In the genomic region with DNA sequence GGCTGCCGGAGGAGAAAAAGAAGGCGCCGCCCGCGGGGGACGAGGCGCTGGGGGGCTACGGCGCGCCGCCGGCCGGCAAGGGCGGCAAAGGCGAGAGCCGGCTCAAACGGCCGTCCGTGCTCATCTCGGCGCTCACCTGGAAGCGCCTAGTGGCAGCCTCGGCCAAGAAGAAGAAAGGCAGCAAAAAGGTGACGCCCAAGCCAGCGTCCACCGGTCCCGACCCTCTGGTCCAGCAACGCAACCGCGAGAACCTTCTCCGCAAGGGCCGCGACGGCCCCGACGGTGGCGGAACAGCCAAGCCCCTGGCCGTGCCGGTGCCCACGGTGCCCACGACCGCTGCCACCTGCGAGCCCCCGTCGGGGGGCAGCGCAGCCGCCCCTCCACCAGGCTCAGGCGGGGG, we compare ENCODE assay signal across 8 mouse cellular contexts. TPM values are rescaled to one million over a fixed set of nuclear protein-coding genes. Genes with fewer than 3 reads are reported as not detected.
DNase-seq lines count a peak whose midpoint lies in the region; ATAC-seq and TF ChIP-seq lines count a peak whose summit lies in the region.

No protein-coding gene starts in this region.

- no peaks in the 10 kb centered on the region for H3K9me3 ChIP-seq in heart, embryonic 14.5 days (ENCODE audit: control insufficient read depth, low read length)
- H3K9me3 ChIP-seq in ES-Bruce4 (replicated peaks; ENCODE audit: control insufficient read depth, insufficient read depth, low read length, poor library complexity, severe bottlenecking), result no peaks in the 10 kb centered on the region
- no peaks in the 10 kb centered on the region for H3K9me3 ChIP-seq in embryonic facial prominence, embryonic 15.5 days (replicated peaks)
- no peaks in the 10 kb centered on the region for H3K9me3 ChIP-seq in limb, embryonic 11.5 days (ENCODE audit: control insufficient read depth, low read length)
- H3K9me3 ChIP-seq in stomach, embryonic 14.5 days (ENCODE audit: control insufficient read depth, low read depth, low read length), result no peaks in the 10 kb centered on the region

- peak overlapping the region; percentile 53 to 58 for H3K4me3 ChIP-seq in heart, embryonic 14.5 days (ENCODE audit: control insufficient read depth in 1 of 2, insufficient read depth in 1 of 2, low read depth in 1 of 2, low read length in 2 of 2)
- H3K4me3 ChIP-seq in ES-Bruce4 (ENCODE audit: low read depth, low read length), result peak overlapping the region; percentile 69
- H3K4me3 ChIP-seq in embryonic facial prominence, embryonic 15.5 days (replicated peaks), result peak overlapping the region; percentile 65
- H3K4me3 ChIP-seq in limb, embryonic 11.5 days (ENCODE audit: low read depth, low read length), result peak overlapping the region; percentile 47
- peak overlapping the region; percentile 40 for H3K4me3 ChIP-seq in stomach, embryonic 14.5 days (ENCODE audit: low read depth, low read length)

- TF ChIP-seq CTCF in ES-Bruce4 (IDR thresholded peaks at IDR 0.05; ENCODE audit: low read depth, low read length), result no peak

- no peak for TF ChIP-seq EP300 in ES-Bruce4 (IDR thresholded peaks at IDR 0.05; ENCODE audit: insufficient read depth, low read depth, low read length)

- peak overlapping the region; percentile 25; the same call in 1 of the 2 replicates for H3K9ac ChIP-seq in heart, embryonic 14.5 days (ENCODE audit: low read length)
- peak overlapping the region; percentile 69 for H3K9ac ChIP-seq in ES-Bruce4 (ENCODE audit: low read depth, poor library complexity, severe bottlenecking)
- H3K9ac ChIP-seq in embryonic facial prominence, embryonic 15.5 days, result peak overlapping the region; percentile 27
- peak overlapping the region; percentile 53 for H3K9ac ChIP-seq in limb, embryonic 11.5 days (ENCODE audit: low read length)
- no peak overlapping the region for H3K9ac ChIP-seq in stomach, embryonic 14.5 days (replicated peaks; ENCODE audit: low read depth, low read length)

- no peaks in the 10 kb centered on the region for H3K36me3 ChIP-seq in heart, embryonic 14.5 days (ENCODE audit: control insufficient read depth, insufficient read depth, low read length)
- no peaks in the 10 kb centered on the region for H3K36me3 ChIP-seq in ES-Bruce4 (ENCODE audit: control insufficient read depth, insufficient read depth, low read length, poor library complexity, severe bottlenecking)
- H3K36me3 ChIP-seq in embryonic facial prominence, embryonic 15.5 days, result no peaks in the 10 kb centered on the region
- no peaks in the 10 kb centered on the region for H3K36me3 ChIP-seq in limb, embryonic 11.5 days (ENCODE audit: control insufficient read depth, insufficient read depth, low read length)
- H3K36me3 ChIP-seq in stomach, embryonic 14.5 days (ENCODE audit: control insufficient read depth, insufficient read depth, low read length), result no peaks in the 10 kb centered on the region

- under 1% methylated on average over 47 of the region's 48 CpGs for WGBS in heart, embryonic 14.5 days
- WGBS in embryonic facial prominence, embryonic 15.5 days, result 1% methylated on average over 35 of the region's 48 CpGs
- 1% methylated on average over 44 of the region's 48 CpGs for WGBS in limb, embryonic 11.5 days
- WGBS in stomach, embryonic 14.5 days, result 0% methylated on average over 41 of the region's 48 CpGs

- DNase-seq in heart, adult 18-20 months, result no peak
- DNase-seq in limb, embryonic 11.5 days (ENCODE audit: low spot score), result no peak
- DNase-seq in frontal cortex, postnatal 36 days (ENCODE audit: low spot score in 2 of 2), result no peak
- no peak for DNase-seq in thymus, postnatal 0 days (ENCODE audit: low spot score)

- no peak for ATAC-seq in heart, embryonic 14.5 days (ENCODE audit: insufficient number of reproducible peaks, insufficient read depth, low FRiP score, low read depth)
- ATAC-seq in embryonic facial prominence, embryonic 15.5 days (ENCODE audit: insufficient number of reproducible peaks, low FRiP score, low TSS enrichment, low read depth), result no peak
- ATAC-seq in limb, embryonic 11.5 days (ENCODE audit: insufficient number of reproducible peaks, low FRiP score, low TSS enrichment, low read depth), result no peak
- peak; percentile 7; the same call in 1 of the 2 replicates for ATAC-seq in stomach, embryonic 14.5 days (ENCODE audit: insufficient number of reproducible peaks, insufficient read depth, low FRiP score, low read depth)

- peaks cover 100% of the 10 kb centered on the region for H3K27me3 ChIP-seq in heart, embryonic 14.5 days (ENCODE audit: control insufficient read depth, insufficient read depth, low read length)
- peaks cover 15% of the 10 kb centered on the region for H3K27me3 ChIP-seq in ES-Bruce4 (ENCODE audit: control insufficient read depth, insufficient read depth, low read length, poor library complexity, severe bottlenecking)
- peaks cover 95% of the 10 kb centered on the region for H3K27me3 ChIP-seq in embryonic facial prominence, embryonic 15.5 days
- peaks cover 79% of the 10 kb centered on the region for H3K27me3 ChIP-seq in limb, embryonic 11.5 days (ENCODE audit: control insufficient read depth, insufficient read depth, low read length)
- H3K27me3 ChIP-seq in stomach, embryonic 14.5 days (ENCODE audit: control insufficient read depth, insufficient read depth, low read length), result peaks cover 70% of the 10 kb centered on the region

- TF ChIP-seq POLR2A in ES-Bruce4 (IDR thresholded peaks at IDR 0.05; ENCODE audit: insufficient read depth, low read length), result no peak

- H3K27ac ChIP-seq in heart, embryonic 14.5 days (replicated peaks in 1 of 2; ENCODE audit: control insufficient read depth in 1 of 2, insufficient read depth in 1 of 2, low read depth in 2 of 2, low read length in 2 of 2), result no peak overlapping the region
- no peak overlapping the region for H3K27ac ChIP-seq in ES-Bruce4 (ENCODE audit: insufficient read depth, low read length)
- H3K27ac ChIP-seq in embryonic facial prominence, embryonic 15.5 days (replicated peaks), result no peak overlapping the region
- no peak overlapping the region for H3K27ac ChIP-seq in limb, embryonic 11.5 days (replicated peaks; ENCODE audit: low read depth, low read length)
- no peak overlapping the region for H3K27ac ChIP-seq in stomach, embryonic 14.5 days (ENCODE audit: low read length)

- peak overlapping the region; percentile 95 for H3K4me2 ChIP-seq in heart, embryonic 14.5 days (ENCODE audit: low read length)
- peak overlapping the region; percentile 99 for H3K4me2 ChIP-seq in embryonic facial prominence, embryonic 15.5 days (replicated peaks)
- peak overlapping the region; percentile 98 for H3K4me2 ChIP-seq in limb, embryonic 11.5 days (ENCODE audit: low read depth, severe bottlenecking)
- H3K4me2 ChIP-seq in stomach, embryonic 14.5 days (replicated peaks; ENCODE audit: low read depth, low read length), result peak overlapping the region; percentile 80

- H3K4me1 ChIP-seq in heart, embryonic 14.5 days (ENCODE audit: control insufficient read depth in 2 of 2, insufficient read depth in 2 of 2, low read length in 2 of 2), result peaks cover 10 to 17% of the 10 kb centered on the region in 2 experiments
- H3K4me1 ChIP-seq in ES-Bruce4 (ENCODE audit: control insufficient read depth, insufficient read depth, low read length), result peaks cover 5% of the 10 kb centered on the region
- H3K4me1 ChIP-seq in embryonic facial prominence, embryonic 15.5 days, result peaks cover 41% of the 10 kb centered on the region
- H3K4me1 ChIP-seq in limb, embryonic 11.5 days (ENCODE audit: control insufficient read depth, insufficient read depth, low read length), result peaks cover 11% of the 10 kb centered on the region
- peaks cover 22% of the 10 kb centered on the region for H3K4me1 ChIP-seq in stomach, embryonic 14.5 days (ENCODE audit: control insufficient read depth, insufficient read depth, low read length)

RNA-seq across cellular contexts. Expression of a gene that starts 0.4 kb away (rescaled TPM):
- polyA plus RNA-seq in heart, embryonic 14.5 days (2014; fragmentation: Nextera tagmentation; extraction: Ambion mirVana), result 0.11 TPM in 1 of 2 replicates, not detected in the other
- not detected for total RNA-seq in heart, adult 18-20 months (2021)
- 0.28 and 0.32 TPM in 2 replicates for polyA plus RNA-seq in ES-Bruce4 (2011; ENCODE audit: insufficient read depth, insufficient read length, low read depth, missing spikeins)
- 0.12 and 0.13 TPM in 2 replicates for polyA plus RNA-seq in embryonic facial prominence, embryonic 15.5 days (2015; fragmentation: Nextera tagmentation; extraction: Ambion mirVana)
- polyA plus RNA-seq in limb, embryonic 11.5 days (2014; fragmentation: Nextera tagmentation; extraction: Ambion mirVana), result not detected in 2 replicates
- polyA plus RNA-seq in stomach, embryonic 14.5 days (2014; fragmentation: Nextera tagmentation; extraction: Ambion mirVana), result 0.33 and 0.46 TPM in 2 replicates
- not detected in 2 replicates for polyA plus RNA-seq in thymus, postnatal 0 days (2015; fragmentation: Nextera tagmentation; extraction: Ambion mirVana)

RNA-seq across cellular contexts. Expression of a gene that starts 30.1 kb away (rescaled TPM):
- polyA plus RNA-seq in heart, embryonic 14.5 days (2014; fragmentation: Nextera tagmentation; extraction: Ambion mirVana), result 1.3 and 1.9 TPM in 2 replicates
- not detected for total RNA-seq in heart, adult 18-20 months (2021)
- not detected in 2 replicates for polyA plus RNA-seq in ES-Bruce4 (2011; ENCODE audit: insufficient read depth, insufficient read length, low read depth, missing spikeins)
- 0.24 and 0.43 TPM in 2 replicates for polyA plus RNA-seq in embryonic facial prominence, embryonic 15.5 days (2015; fragmentation: Nextera tagmentation; extraction: Ambion mirVana)
- not detected in 2 replicates for polyA plus RNA-seq in limb, embryonic 11.5 days (2014; fragmentation: Nextera tagmentation; extraction: Ambion mirVana)
- 1.2 TPM in 1 of 2 replicates, not detected in the other for polyA plus RNA-seq in stomach, embryonic 14.5 days (2014; fragmentation: Nextera tagmentation; extraction: Ambion mirVana)
- polyA plus RNA-seq in thymus, postnatal 0 days (2015; fragmentation: Nextera tagmentation; extraction: Ambion mirVana), result not detected in 2 replicates

RNA-seq across cellular contexts. Expression of a gene that starts 37.8 kb away (rescaled TPM):
- polyA plus RNA-seq in heart, embryonic 14.5 days (2014; fragmentation: Nextera tagmentation; extraction: Ambion mirVana), result not detected in 2 replicates
- not detected for total RNA-seq in heart, adult 18-20 months (2021)
- polyA plus RNA-seq in ES-Bruce4 (2011; ENCODE audit: insufficient read depth, insufficient read length, low read depth, missing spikeins), result not detected in 2 replicates
- polyA plus RNA-seq in embryonic facial prominence, embryonic 15.5 days (2015; fragmentation: Nextera tagmentation; extraction: Ambion mirVana), result 0.63 and 1.8 TPM in 2 replicates
- polyA plus RNA-seq in limb, embryonic 11.5 days (2014; fragmentation: Nextera tagmentation; extraction: Ambion mirVana), result not detected in 2 replicates
- 0.36 and 0.38 TPM in 2 replicates for polyA plus RNA-seq in stomach, embryonic 14.5 days (2014; fragmentation: Nextera tagmentation; extraction: Ambion mirVana)
- 0.37 and 1.1 TPM in 2 replicates for polyA plus RNA-seq in thymus, postnatal 0 days (2015; fragmentation: Nextera tagmentation; extraction: Ambion mirVana)
